Mouse (Mus musculus) thymus, adult 2 months (tissue): Measurements from ENCODE around the gene Dcaf1. TPM values are rescaled to one million over a fixed set of nuclear protein-coding genes. Genes with fewer than 3 reads are reported as not detected.
A peak's percentile ranks its signal among the peaks of the same experiment; 100 is the strongest.

Source experiments
- DNase-seq: peaks from one replicate; pipeline ENCODE4 v3.0.0; 2021
- H3K27ac ChIP-seq: fragments of 200-500 bp; 2 replicates; pipeline ENCODE4 v1.5.1; 2012; ENCODE audit warnings: low read length, control low read depth; ENCODE audit not compliant: control insufficient read depth, insufficient read depth
- H3K27me3 ChIP-seq: fragments of 200-500 bp; 2 replicates; pipeline ENCODE4 v1.6.1; 2012; ENCODE audit warnings: mild to moderate bottlenecking, low read length, moderate library complexity, mixed read lengths; ENCODE audit not compliant: control insufficient read depth, insufficient read depth
- H3K36me3 ChIP-seq: fragments of 200-500 bp; 2 replicates; pipeline ENCODE4 v1.6.1; 2012; ENCODE audit warnings: mild to moderate bottlenecking, low read length, moderate library complexity; ENCODE audit not compliant: control insufficient read depth, insufficient read depth
- H3K4me1 ChIP-seq: fragments of 200-500 bp; replicated peaks from 2 replicates; pipeline ENCODE4 v1.6.1; 2012; ENCODE audit warnings: low read length; ENCODE audit not compliant: control insufficient read depth, insufficient read depth
- H3K4me3 ChIP-seq: fragments of 200-500 bp; 2 replicates; pipeline ENCODE4 v1.5.1; 2012; ENCODE audit warnings: mild to moderate bottlenecking, low read length, control low read depth, moderate library complexity; ENCODE audit not compliant: control insufficient read depth, insufficient read depth
- CTCF ChIP-seq: fragments of 200-500 bp; IDR thresholded peaks from 2 replicates; pipeline ENCODE4 v1.5.1; 2012; ENCODE audit warnings: mild to moderate bottlenecking, control low read depth, low read length, moderate library complexity, borderline replicate concordance; ENCODE audit not compliant: control insufficient read depth, poor library complexity, insufficient read depth; ENCODE audit errors: extremely low read depth
- POLR2A ChIP-seq: fragments of 200-500 bp; IDR thresholded peaks from 2 replicates; pipeline ENCODE4 v1.6.1; 2012; ENCODE audit warnings: mild to moderate bottlenecking, low read length, control low read depth, moderate library complexity; ENCODE audit not compliant: control insufficient read depth, poor library complexity, insufficient read depth; ENCODE audit errors: extremely low read depth
- WGBS: fragments of 180-500 bp; shearing (Covaris S2); methylation state at CpG from one replicate; pipeline ENCODE4 v1.1.7; 2018; 5-methylcytosine and 5-hydroxymethylcytosine counted together
- polyA plus RNA-seq: library from polyadenylated mRNA; depleted of rRNA; stranded (reverse); fragments of >200 nt; gene quantifications from 2 replicates; pipeline ENCODE4 v1.2.3, GENCODE M21; 2012

Dcaf1 gene
- polyA plus RNA-seq, 1 experiment, result 26.1 TPM

DNA sequence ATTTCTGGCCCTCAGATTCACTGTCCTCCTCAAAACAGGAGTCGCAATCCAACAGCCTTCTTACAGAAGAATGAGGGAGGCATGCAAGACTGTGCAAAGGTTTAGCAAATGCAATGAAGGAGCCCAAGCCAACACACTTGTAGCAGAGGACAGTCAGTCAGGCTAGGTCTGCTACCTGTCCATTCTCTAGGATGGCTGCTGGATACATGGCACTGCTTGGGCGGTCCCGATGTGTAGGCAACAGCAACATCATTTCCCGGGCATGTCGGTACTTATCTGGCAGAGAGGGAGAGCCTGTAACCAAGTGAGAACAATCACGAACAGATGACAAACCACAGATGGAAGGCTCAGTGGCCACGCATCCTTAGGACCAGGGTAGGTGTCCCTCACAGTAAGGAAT lies 79.9 kb downstream of the Dcaf1 start:
- Histone ChIP-seq H3K27me3 (no peaks in the 10 kb centered on the region), H3K36me3 (no peaks in the 10 kb centered on the region), H3K27ac (no peak overlapping the region), H3K4me1 (no peaks in the 10 kb centered on the region), H3K4me3 (no peak overlapping the region)
- 93% methylated on average over 7 of the region's 7 CpGs for WGBS
- no peak for DNase-seq
- TF ChIP-seq CTCF, result no peak
- TF ChIP-seq POLR2A, result no peak

GRCm38 (mm10) chr9:106903099-106903790 lies 81.6 kb downstream of the Dcaf1 start:
- no peak for DNase-seq
- 81% methylated on average over 4 of the region's 4 CpGs for WGBS
- no peaks in the 10 kb centered on the region for H3K27me3 ChIP-seq
- TF ChIP-seq POLR2A, result no peak
- no peak for TF ChIP-seq CTCF
- no peaks in the 10 kb centered on the region for H3K4me1 ChIP-seq
- no peak overlapping the region for H3K27ac ChIP-seq
- H3K4me3 ChIP-seq, result no peak overlapping the region
- no peaks in the 10 kb centered on the region for H3K36me3 ChIP-seq

- H3K27ac ChIP-seq, result no peak overlapping the region
- DNase-seq, result peak; percentile 34
- H3K4me1 ChIP-seq, result no peaks in the 10 kb centered on the region
- no peaks in the 10 kb centered on the region for H3K36me3 ChIP-seq
- TF ChIP-seq POLR2A (no peak), CTCF (no peak)
- WGBS, result 4% methylated on average over 1 of the region's 1 CpGs
- H3K27me3 ChIP-seq, result no peaks in the 10 kb centered on the region
- no peak overlapping the region for H3K4me3 ChIP-seq
These were observed 82.1 kb downstream of the Dcaf1 start for GRCm38 (mm10) chr9:106903791-106904134.

DNA sequence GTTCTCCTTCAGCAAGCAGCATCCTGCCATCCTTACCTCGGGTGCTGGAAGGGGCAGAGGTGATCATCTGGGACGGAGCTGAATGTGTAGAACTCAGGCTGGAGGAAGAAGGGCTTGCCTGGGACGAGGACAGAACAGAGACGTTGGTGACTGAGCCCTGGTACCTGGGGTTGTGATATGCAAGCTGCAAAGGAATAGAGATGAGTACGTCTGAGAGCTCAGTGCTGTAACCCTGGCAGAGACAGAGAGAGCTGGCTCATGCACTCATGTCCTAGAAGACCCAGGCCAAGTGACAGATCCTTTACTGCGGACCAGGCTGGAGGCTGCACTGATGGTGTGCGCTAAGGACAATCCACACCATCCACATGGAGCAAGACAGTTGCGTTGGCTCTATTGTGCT lies 84.9 kb downstream of the Dcaf1 start:
- no peak for DNase-seq
- no peaks in the 10 kb centered on the region for H3K4me1 ChIP-seq
- H3K36me3 ChIP-seq, result no peaks in the 10 kb centered on the region
- 94% methylated on average over 8 of the region's 8 CpGs for WGBS
- no peak for TF ChIP-seq POLR2A
- no peak for TF ChIP-seq CTCF
- H3K4me3 ChIP-seq, result no peak overlapping the region
- no peaks in the 10 kb centered on the region for H3K27me3 ChIP-seq
- no peak overlapping the region for H3K27ac ChIP-seq

GRCm38 (mm10) chr9:106908174-106908573 lies 86.5 kb downstream of the Dcaf1 start:
- Histone ChIP-seq H3K27ac (no peak overlapping the region), H3K4me1 (no peaks in the 10 kb centered on the region), H3K27me3 (no peaks in the 10 kb centered on the region), H3K4me3 (no peak overlapping the region), H3K36me3 (no peaks in the 10 kb centered on the region)
- DNase-seq, result no peak
- 93% methylated on average over 3 of the region's 3 CpGs for WGBS
- TF ChIP-seq POLR2A, result no peak
- no peak for TF ChIP-seq CTCF

GRCm38 (mm10) chr9:106908715-106909114 lies 87.0 kb downstream of the Dcaf1 start:
- no peak for TF ChIP-seq CTCF
- no peak for TF ChIP-seq POLR2A
- 32% methylated on average over 5 of the region's 5 CpGs for WGBS
- Histone ChIP-seq H3K36me3 (no peaks in the 10 kb centered on the region), H3K27ac (no peak overlapping the region), H3K4me3 (no peak overlapping the region), H3K4me1 (no peaks in the 10 kb centered on the region), H3K27me3 (no peaks in the 10 kb centered on the region)
- DNase-seq, result no peak

GRCm38 (mm10) chr9:106911624-106912023 lies 90.0 kb downstream of the Dcaf1 start:
- H3K27ac ChIP-seq, result no peak overlapping the region
- H3K27me3 ChIP-seq, result no peaks in the 10 kb centered on the region
- no peak for DNase-seq
- no peaks in the 10 kb centered on the region for H3K4me1 ChIP-seq
- TF ChIP-seq POLR2A, result no peak
- no peak for TF ChIP-seq CTCF
- WGBS, result 88% methylated on average over 1 of the region's 1 CpGs
- no peak overlapping the region for H3K4me3 ChIP-seq
- no peaks in the 10 kb centered on the region for H3K36me3 ChIP-seq
